Mouse (Mus musculus) midbrain, embryonic 16.5 days (tissue): ENCODE data around the gene Mfsd4b5. TPM values are rescaled to one million over a fixed set of nuclear protein-coding genes. Genes with fewer than 3 reads are reported as not detected.

Experiments
- ATAC-seq: fragments of 200-750 bp; cut with Nextera tagmentation; 2 replicates; pipeline ENCODE4 v1.8.0; 2017; ENCODE audit warnings: moderate TSS enrichment
- H3K27ac ChIP-seq: fragments of 300-500 bp; sonication (generic); 2 replicates; pipeline ENCODE4 v1.5.1; 2014; ENCODE audit warnings: mild to moderate bottlenecking, low read length, mixed read lengths
- H3K27me3 ChIP-seq: fragments of 300-500 bp; sonication (generic); 2 replicates; pipeline ENCODE4 v1.6.1; 2014; ENCODE audit warnings: low read depth, low read length, mixed read lengths; ENCODE audit not compliant: control insufficient read depth, insufficient read depth
- H3K36me3 ChIP-seq: fragments of 300-500 bp; sonication (generic); 2 replicates; pipeline ENCODE4 v1.6.1; 2014; ENCODE audit warnings: mild to moderate bottlenecking, low read length, moderate library complexity, mixed read lengths; ENCODE audit not compliant: control insufficient read depth, insufficient read depth
- H3K4me1 ChIP-seq: fragments of 300-500 bp; sonication (generic); 2 replicates; pipeline ENCODE4 v1.6.1; 2014; ENCODE audit warnings: mild to moderate bottlenecking, low read length, mixed read lengths; ENCODE audit not compliant: control insufficient read depth, insufficient read depth
- H3K4me2 ChIP-seq: fragments of 300-500 bp; sonication (generic); 2 replicates; pipeline ENCODE4 v1.6.1; 2014; ENCODE audit warnings: mild to moderate bottlenecking, low read length, mixed read lengths
- H3K4me3 ChIP-seq: fragments of 300-500 bp; sonication (generic); 2 replicates; pipeline ENCODE4 v1.5.1; 2014; ENCODE audit warnings: low read depth, mild to moderate bottlenecking, low read length, moderate library complexity, mixed read lengths
- H3K9ac ChIP-seq: fragments of 300-500 bp; sonication (generic); 2 replicates; pipeline ENCODE4 v1.6.1; 2014; ENCODE audit warnings: low read depth, low read length, mixed read lengths
- H3K9me3 ChIP-seq: fragments of 300-500 bp; sonication (generic); replicated peaks from 2 replicates; pipeline ENCODE4 v1.6.1; 2014; ENCODE audit warnings: mild to moderate bottlenecking, low read length, mixed read lengths; ENCODE audit not compliant: control insufficient read depth, poor library complexity, severe bottlenecking
- WGBS: fragments of 180-500 bp; shearing (Covaris S2); extraction: QIAGEN DNeasy Blood & Tissue Kit; methylation state at CpG from one replicate; pipeline ENCODE4 v1.1.7; 2014; 5-methylcytosine and 5-hydroxymethylcytosine counted together
- polyA plus RNA-seq: library from polyadenylated mRNA; unstranded; fragments of >200 nt; fragmentation: Nextera tagmentation; extraction: Ambion mirVana; gene quantifications from 2 replicates; pipeline ENCODE4 v1.2.1, GENCODE M21; 2015

Mfsd4b5 gene
- polyA plus RNA-seq, result not detected in 2 replicates

DNA sequence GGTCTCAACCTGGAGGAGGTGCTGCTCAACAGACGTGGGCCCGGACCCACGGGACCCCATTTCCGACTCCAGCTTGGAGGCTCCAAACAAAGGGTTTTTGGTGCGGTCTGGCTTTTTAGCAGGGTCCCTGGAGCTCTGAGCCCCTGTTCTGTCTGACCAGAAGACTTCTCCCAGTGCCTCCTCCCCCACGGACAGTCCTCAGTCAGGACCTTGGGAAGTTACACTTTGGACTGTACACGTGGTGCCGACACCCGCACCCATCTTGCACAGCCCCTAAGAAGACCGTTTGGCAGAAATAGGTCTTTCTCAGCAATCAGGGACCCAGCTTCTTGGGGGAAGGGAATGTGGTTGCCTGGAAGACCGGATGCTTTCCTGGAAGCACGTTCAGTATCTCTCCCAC is at the start of gene Mfsd4b5:
Gene Mfsd4b5, minus strand, starts transcription at position 181 of the 400 bp plus-strand sequence.
- no peak for ATAC-seq
- no peaks in the 10 kb centered on the region for H3K27me3 ChIP-seq
- 94% methylated on average over 12 of the region's 12 CpGs for WGBS
- H3K4me1 ChIP-seq, result no peaks in the 10 kb centered on the region
- H3K4me2 ChIP-seq, result no peak within 1 kb of the TSS
- no peaks in the 10 kb centered on the region for H3K36me3 ChIP-seq
- H3K9ac ChIP-seq, result no peak within 1 kb of the TSS
- no peak within 1 kb of the TSS for H3K27ac ChIP-seq
- no peak within 1 kb of the TSS for H3K4me3 ChIP-seq
- no peaks in the 10 kb centered on the region for H3K9me3 ChIP-seq

DNA sequence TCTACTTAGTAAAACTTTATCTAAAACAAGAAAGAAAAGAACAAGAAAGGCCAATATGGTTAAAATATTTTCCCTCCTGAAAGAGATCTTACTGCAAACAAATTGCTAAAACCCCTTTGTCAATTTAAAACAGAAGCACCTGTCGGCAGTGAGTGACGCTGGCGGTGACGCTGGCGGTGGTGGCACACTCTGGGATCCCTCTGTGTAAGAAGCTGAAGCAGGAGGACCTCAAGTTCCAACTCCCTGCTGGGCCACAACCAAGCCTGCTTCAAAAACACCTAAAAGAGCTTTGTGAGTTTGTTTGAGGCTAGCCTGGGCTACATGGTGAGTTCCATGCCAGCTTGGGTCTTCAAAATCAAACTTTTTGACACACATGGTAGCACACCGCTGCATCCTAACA is 48.5 kb upstream of the Mfsd4b5 start:
- Histone ChIP-seq H3K27me3 (no peaks in the 10 kb centered on the region; the same call in 1 of the 2 replicates), H3K9me3 (no peaks in the 10 kb centered on the region), H3K36me3 (no peaks in the 10 kb centered on the region), H3K27ac (no peak overlapping the region), H3K4me2 (no peak overlapping the region), H3K4me1 (peaks cover 4% of the 10 kb centered on the region; the same call in 1 of the 2 replicates), H3K4me3 (no peak overlapping the region), H3K9ac (no peak overlapping the region)
- ATAC-seq, result no peak
- 98% methylated on average over 6 of the region's 6 CpGs for WGBS

DNA sequence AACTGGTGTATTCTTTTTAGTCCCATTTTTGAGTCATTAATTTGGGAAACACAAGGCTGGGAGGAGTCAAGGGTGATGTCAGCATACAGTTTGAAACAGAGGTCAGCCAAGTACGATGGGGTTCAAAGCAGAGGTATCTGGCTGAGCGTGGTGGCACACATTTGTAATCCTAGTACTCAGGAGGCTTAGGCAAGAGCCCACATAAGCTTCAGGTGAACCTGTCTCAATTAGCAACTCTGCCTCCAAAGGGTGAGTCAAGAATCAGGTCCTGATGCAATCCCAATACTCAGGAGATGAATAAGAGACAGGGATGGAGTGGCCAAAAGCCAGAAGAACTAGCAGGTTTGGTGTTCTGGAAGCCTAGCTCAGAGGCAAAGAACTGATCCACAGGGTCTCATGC is 46.5 kb upstream of the Mfsd4b5 start:
- no peak overlapping the region for H3K9ac ChIP-seq
- H3K4me1 ChIP-seq, result peaks cover 4% of the 10 kb centered on the region; the same call in 1 of the 2 replicates
- H3K4me3 ChIP-seq, result no peak overlapping the region
- 76% methylated on average over 2 of the region's 2 CpGs for WGBS
- no peak for ATAC-seq
- H3K27me3 ChIP-seq, result no peaks in the 10 kb centered on the region; the same call in 1 of the 2 replicates
- no peak overlapping the region for H3K4me2 ChIP-seq
- H3K36me3 ChIP-seq, result no peaks in the 10 kb centered on the region
- no peak overlapping the region for H3K27ac ChIP-seq
- no peaks in the 10 kb centered on the region for H3K9me3 ChIP-seq

DNA sequence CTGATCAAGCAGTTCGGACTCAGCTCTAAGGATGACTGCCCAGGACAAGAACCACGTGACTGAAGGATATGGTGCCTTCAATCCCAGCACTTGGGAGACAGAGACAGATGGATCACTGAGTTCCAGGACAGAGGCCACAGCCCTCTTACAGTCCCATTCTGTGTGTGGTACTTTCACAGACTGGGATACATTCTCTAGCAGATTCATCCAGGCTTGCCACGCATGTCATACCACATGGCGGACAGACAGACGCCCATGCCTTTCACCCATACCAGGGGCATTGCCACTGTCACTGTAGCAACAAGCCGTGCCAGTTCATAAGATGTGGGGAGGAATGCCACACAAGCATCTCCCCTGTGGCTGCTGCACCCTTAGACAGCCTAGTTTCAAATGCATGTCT is 44.3 kb upstream of the Mfsd4b5 start:
- H3K9ac ChIP-seq, result no peak overlapping the region
- H3K4me1 ChIP-seq, result no peaks in the 10 kb centered on the region
- ATAC-seq, result no peak
- H3K4me2 ChIP-seq, result no peak overlapping the region
- WGBS, result 89% methylated on average over 6 of the region's 6 CpGs
- no peaks in the 10 kb centered on the region; the same call in 1 of the 2 replicates for H3K9me3 ChIP-seq
- no peak overlapping the region for H3K4me3 ChIP-seq
- H3K36me3 ChIP-seq, result no peaks in the 10 kb centered on the region
- no peaks in the 10 kb centered on the region; the same call in 1 of the 2 replicates for H3K27me3 ChIP-seq
- H3K27ac ChIP-seq, result no peak overlapping the region

DNA sequence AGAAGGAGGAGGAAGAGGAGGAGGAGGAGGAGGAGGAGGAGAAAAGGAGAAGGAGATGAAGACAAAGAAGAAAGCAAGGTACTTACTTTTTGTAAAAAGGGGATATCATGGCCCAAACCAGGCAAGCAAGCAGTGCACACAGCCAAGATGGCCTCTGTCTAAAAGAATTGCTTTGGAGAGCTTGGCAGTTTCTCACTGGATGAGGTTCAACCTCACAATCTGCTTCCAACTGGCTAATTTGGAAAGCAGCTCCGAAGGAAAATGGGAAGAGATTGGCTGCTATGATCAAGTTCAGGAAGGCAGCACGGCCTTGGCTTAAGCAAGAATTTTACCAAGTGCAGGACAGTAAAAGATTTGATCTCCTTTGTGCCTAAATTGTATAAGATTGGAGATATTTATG is 43.2 kb upstream of the Mfsd4b5 start:
- peaks cover 5% of the 10 kb centered on the region for H3K4me1 ChIP-seq
- WGBS, result 80% methylated on average over 2 of the region's 2 CpGs

DNA sequence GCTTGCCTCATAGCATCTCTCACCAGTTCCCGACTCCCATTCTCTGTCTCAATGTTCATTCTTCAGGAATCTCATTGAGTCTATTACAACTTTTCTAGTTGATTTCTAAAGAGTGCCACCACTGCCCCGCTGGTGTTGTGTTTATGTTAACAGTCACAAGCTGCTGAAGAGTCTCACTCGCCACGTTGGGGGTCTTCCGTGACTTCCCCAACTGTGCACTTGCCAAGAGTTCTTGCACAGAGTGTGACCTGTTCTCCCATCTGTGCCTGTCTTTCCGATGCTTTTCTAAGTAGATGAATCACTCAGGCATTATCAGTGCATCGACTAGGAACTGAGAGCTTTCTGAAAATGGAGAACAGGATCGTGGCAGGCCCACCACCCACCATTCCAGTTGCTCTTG is 41.6 kb upstream of the Mfsd4b5 start:
- Histone ChIP-seq H3K27ac (no peak overlapping the region), H3K4me1 (peaks cover 10% of the 10 kb centered on the region), H3K4me3 (no peak overlapping the region), H3K36me3 (no peaks in the 10 kb centered on the region), H3K9ac (no peak overlapping the region), H3K4me2 (no peak overlapping the region), H3K9me3 (no peaks in the 10 kb centered on the region; the same call in 1 of the 2 replicates), H3K27me3 (peaks cover 4% of the 10 kb centered on the region)
- ATAC-seq, result no peak
- WGBS, result 88% methylated on average over 8 of the region's 8 CpGs

More for the DNA sequence above, 43.2 kb upstream of the Mfsd4b5 start:
- H3K4me3 ChIP-seq, result no peak overlapping the region
- no peaks in the 10 kb centered on the region for H3K36me3 ChIP-seq
- no peak overlapping the region for H3K4me2 ChIP-seq
- no peak overlapping the region for H3K9ac ChIP-seq
- no peaks in the 10 kb centered on the region; the same call in 1 of the 2 replicates for H3K9me3 ChIP-seq
- no peak for ATAC-seq
- H3K27me3 ChIP-seq, result no peaks in the 10 kb centered on the region; the same call in 1 of the 2 replicates
- no peak overlapping the region for H3K27ac ChIP-seq

DNA sequence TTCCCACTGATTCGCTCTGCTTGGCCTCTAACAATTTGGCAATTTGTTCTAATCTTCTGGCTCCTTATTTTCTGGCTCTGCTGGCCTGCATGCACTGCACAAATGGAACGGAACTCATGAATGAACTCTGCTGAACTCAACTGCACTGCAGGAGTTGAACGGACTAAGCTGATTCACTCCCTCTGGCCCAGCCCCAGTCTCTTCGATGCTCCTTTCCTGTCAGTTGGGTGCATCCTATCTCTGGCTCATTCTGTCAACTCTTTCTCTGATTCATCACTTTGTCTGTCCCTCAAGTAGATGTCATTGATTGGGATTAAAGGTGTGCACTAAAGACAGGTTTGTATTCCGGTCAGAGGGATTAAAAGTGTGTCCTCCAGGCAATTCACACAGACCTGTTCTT is 40.1 kb upstream of the Mfsd4b5 start:
- Histone ChIP-seq H3K9ac (no peak overlapping the region), H3K4me3 (no peak overlapping the region), H3K4me2 (no peak overlapping the region), H3K27ac (no peak overlapping the region), H3K27me3 (peaks cover 4% of the 10 kb centered on the region), H3K4me1 (peaks cover 10% of the 10 kb centered on the region), H3K9me3 (no peaks in the 10 kb centered on the region; the same call in 1 of the 2 replicates), H3K36me3 (no peaks in the 10 kb centered on the region)
- no peak for ATAC-seq
- WGBS, result 92% methylated on average over 5 of the region's 5 CpGs

DNA sequence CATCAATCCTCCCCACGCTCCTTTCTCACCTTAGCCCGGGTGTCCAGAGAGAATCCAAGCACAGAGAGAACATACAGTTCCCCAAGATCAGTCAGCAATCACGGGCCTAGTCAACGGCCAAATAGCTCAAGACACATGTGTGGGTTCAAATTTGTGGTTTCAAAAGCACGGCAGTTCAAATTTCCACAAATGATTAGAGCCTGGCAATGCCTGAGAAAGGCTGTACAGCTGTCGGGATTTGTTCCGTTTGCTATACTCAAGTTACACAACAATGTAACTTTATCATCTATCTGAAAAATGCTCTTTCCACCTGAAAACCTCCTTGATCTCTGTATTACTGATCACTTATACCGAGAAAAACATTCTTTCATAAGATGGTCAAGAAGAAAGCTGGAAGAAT is 39.1 kb upstream of the Mfsd4b5 start:
- no peak for ATAC-seq

DNA sequence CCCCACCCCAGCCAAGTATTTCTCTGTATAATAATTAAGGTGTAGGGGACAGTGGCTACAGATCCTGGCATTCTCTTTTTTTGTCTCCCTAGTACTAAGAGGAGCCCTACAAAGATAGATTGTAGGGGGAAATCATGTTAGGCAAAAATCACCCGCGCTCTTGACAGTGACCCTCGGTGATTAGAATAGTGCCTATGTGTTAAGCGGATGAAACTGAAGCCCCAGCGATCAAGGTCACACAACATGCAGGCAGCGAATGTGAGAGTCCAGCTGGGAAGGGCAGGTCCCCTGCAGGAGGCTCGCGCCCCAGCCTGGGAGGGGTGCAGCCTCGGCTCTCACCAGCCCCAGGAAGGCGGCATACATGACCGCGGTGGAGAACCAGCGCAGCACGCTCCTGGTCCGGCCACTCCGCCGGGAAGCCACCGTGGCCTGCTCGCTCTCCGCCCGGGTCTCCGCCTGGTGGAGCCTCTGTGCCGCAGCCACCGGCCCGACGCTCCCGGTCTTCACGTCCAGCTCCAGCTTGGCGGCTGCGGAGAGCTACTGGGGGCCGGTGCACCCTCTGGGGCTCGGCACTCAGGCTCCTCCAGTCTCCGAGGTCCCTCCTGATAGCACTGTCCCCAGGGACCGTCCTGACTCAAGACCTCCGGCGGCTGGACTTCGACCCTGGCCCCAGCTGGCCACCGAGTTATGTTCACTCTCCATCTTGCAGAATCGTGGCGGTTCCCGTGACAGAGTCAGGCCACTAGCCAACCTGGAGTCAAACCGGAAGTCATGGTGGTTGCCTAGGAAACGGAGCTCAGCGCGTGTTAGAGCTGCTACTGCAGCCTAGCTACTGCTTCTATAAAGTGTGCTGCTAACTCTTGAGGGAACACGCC is 38.3 kb upstream of the Mfsd4b5 start, which contains the start of gene Mfsd4b1:
Gene Mfsd4b1, minus strand, starts transcription at position 715 of the 875 bp plus-strand sequence.
- Histone ChIP-seq H3K27ac (peak within 1 kb of the TSS; percentile 93), H3K36me3 (no peaks in the 10 kb centered on the region), H3K4me3 (peak within 1 kb of the TSS; percentile 71), H3K4me2 (peak within 1 kb of the TSS; percentile 86), H3K9me3 (no peaks in the 10 kb centered on the region; the same call in 1 of the 2 replicates), H3K9ac (peak within 1 kb of the TSS; percentile 87), H3K27me3 (peaks cover 4% of the 10 kb centered on the region), H3K4me1 (peaks cover 10% of the 10 kb centered on the region)
- WGBS, result under 1% methylated on average over 44 of the region's 46 CpGs
- peak; percentile 99 for ATAC-seq

More for the DNA sequence above, 39.1 kb upstream of the Mfsd4b5 start:
- WGBS, result 64% methylated on average over 8 of the region's 8 CpGs
- no peaks in the 10 kb centered on the region; the same call in 1 of the 2 replicates for H3K9me3 ChIP-seq
- peaks cover 4% of the 10 kb centered on the region for H3K27me3 ChIP-seq
- H3K27ac ChIP-seq, result peak overlapping the region; percentile 93
- peak overlapping the region; percentile 71 for H3K4me3 ChIP-seq
- peak overlapping the region; percentile 8; the same call in 1 of the 2 replicates for H3K9ac ChIP-seq
- H3K4me1 ChIP-seq, result peaks cover 10% of the 10 kb centered on the region
- no peaks in the 10 kb centered on the region for H3K36me3 ChIP-seq
- H3K4me2 ChIP-seq, result peak overlapping the region; percentile 86
